Mouse (Mus musculus): ENCODE data around the gene Susd4.

The Susd4 gene

DNA sequence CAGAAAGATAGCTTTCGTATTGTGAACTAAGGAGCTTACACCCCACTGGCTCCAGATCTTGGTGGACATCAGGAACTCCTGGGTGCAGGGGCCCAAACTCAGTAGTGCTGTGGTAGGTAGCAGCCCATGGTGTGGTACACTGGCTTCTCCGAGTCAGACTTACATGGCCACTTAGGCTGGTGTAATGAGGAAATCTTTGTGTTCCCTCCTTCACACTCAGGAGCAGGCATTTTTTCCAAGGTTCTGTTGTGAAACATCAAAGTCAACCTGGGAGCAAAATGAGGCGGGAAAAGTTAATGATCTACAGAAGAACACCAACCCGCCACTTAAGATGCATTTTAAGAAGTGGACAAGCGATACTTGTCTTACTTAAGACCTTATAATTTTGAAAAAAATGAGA lies 21.8 kb downstream of the Susd4 start:
- DNase-seq (ENCODE audit: extremely low read depth, insufficient read length, low spot score) = no peak

DNA sequence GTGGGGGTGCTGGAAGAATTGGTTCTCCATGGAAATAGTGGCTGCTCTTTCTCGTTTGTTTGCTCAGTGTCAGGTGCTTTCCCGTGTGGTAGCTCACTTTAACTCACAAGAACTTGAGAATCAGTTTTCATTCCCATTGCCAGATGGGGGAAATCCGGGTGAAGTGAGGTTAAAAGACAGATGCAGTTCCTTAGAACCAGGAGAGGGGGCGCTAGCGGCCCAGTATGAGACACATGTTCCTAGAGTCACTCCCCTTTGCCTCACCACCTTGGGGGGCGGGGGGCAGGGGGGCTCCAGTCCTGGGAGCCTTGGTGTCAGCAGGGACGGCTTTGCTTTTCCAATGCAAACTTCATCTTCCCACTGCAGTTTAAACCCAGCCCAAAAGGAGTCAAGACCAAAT lies 23.4 kb downstream of the Susd4 start:
- DNase-seq (ENCODE audit: extremely low read depth, insufficient read length, low spot score) = no peak

DNA sequence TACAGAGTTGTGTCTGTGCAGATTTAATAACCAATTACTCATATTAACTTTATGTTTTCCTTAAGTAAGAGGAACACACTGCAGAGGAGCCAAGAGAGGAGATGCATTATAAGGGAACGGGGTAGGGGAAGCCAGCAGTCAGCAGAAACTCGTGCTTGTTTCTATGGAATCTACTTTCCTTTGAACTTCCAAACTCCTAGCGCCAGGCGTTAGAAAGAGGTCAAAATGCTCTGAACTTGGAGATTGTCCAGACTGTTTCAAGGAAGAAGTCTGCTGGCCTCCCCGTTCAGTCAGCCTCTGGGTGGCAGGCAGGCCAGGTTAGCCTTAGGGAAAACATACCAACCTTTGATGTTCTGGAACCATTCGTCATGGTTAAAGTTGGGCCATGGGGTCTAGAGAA lies 25.2 kb downstream of the Susd4 start:
- no peak for DNase-seq (ENCODE audit: extremely low read depth, insufficient read length, low spot score)

DNA sequence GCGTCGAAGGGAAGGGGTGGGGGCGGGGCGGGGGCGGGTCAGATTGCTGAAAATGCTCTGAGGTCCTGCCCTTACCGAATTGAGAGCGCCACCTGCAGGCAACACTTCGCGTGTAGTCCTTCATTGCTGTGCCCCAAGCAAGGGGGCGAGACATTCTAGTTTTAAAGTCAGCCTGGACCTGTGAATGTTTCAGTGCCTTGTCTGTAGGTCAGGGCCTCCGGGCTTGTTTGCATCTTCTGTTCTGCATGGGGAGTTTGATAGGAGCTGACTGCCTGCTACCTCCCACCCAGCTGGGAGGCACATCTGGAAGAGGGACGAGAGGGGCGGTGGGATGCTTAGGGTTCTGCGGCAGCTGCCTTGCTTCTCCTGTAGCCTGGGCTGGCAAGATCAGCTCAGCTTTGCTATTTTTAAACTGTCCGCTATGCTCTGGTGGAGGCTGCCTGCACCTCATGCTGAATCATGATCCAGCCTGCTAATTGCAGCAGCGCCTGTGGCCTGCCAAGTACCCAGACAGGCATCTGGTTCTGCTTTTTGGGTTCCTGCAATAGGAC lies 28.9 kb downstream of the Susd4 start:
- peak; percentile 61 for DNase-seq (ENCODE audit: extremely low read depth, insufficient read length, low spot score)

DNA sequence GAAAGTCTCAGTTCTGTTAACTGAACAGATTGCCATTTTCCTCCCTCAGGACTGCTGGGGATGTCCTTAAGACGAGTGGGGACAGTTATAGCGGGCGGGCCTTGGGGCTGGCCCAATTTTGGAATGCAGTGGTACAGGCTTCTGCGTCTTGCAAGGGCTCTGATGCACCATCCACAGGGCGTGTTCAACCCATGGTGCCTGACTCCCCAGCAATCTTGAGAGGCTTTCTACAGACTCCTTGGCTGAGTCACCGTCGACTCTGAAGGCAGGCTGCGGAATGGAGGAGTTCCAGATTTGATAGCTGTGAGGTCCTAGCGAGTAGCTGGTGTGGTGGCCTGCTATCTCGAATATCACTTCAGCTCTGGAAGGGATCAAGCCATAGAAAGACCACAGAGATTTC lies 30.6 kb downstream of the Susd4 start:
- peak; percentile 26 for DNase-seq (ENCODE audit: extremely low read depth, insufficient read length, low spot score)

DNA sequence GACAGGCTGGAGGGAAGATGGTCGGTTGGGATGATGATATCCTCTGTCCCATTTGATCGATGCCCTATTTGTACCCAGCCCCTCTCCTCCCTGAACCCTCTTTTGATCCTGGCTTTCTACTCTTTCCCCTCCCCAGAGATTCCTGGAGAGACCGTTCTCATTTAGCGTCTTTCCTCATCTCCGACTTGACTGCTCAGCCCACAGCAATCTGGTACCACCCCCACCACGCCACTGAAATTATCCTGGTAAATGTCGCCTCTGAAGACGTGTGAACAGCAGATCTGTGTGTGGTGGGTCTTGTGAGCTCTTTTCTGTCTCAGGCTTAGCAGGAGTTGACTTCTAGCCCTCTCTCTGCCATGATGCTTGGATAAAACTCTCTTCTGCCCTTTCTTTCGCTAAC lies 31.0 kb downstream of the Susd4 start:
- no peak for DNase-seq (ENCODE audit: extremely low read depth, insufficient read length, low spot score)

DNA sequence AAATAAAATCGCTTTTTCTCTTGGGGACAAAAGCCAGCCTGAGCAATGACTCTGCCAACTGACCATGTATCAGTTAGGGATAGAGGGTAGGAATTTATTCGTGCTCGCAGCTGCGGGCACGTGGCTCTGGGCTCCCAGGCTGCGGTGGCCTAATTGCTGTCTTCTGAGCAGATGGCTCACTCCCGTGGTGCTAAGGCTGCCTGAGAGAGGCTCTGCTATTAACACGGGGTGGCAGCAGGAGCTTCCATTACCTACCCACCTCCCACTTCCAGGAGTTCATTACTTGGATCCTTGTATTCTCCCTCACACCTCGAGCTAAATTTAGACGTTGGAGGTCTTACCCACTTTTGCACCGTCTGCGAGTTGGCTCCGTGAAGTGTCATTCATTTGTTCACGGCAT lies 33.4 kb downstream of the Susd4 start:
- DNase-seq (ENCODE audit: extremely low read depth, insufficient read length, low spot score) = no peak

DNA sequence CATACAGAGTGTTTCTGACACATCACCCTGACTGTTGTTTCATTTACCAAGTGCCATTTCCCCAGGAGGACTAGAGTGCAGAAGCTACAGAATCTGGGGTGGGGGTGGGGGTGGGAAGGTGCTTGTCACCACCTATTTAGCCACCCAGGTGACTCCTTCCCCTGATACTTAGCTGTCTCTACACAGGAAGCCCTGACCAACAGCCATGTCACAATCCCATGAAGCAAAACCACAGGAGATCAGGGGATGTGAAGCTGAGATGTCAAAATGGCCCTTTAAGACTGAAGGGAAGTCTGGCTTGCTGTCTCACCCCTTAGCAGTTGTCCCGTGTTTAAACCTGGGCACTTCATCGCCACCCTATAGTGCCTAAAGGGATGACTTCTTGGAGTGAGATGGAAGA lies 37.9 kb downstream of the Susd4 start:
- DNase-seq (ENCODE audit: extremely low read depth, insufficient read length, low spot score) = no peak

DNA sequence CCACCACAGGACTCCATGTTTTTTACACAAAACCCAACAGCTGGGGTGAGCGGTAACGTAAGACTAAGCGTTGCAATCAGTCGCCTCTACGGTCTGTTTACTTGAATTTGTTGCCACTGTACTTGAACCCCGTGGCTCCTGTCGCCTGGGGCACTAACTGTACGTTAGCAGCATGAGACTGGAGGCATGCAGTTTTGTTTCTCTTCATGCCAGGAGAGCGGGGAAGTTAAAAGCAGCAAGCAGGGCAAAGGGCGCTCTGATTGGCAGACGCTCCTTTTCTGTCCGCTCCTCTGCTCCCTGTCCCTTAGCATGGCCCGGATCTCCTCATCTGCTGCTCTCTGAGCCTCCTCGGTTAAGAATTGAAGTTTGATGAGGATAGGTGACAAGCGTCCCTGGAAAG lies 39.2 kb downstream of the Susd4 start:
- no peak for DNase-seq (ENCODE audit: extremely low read depth, insufficient read length, low spot score)

DNA sequence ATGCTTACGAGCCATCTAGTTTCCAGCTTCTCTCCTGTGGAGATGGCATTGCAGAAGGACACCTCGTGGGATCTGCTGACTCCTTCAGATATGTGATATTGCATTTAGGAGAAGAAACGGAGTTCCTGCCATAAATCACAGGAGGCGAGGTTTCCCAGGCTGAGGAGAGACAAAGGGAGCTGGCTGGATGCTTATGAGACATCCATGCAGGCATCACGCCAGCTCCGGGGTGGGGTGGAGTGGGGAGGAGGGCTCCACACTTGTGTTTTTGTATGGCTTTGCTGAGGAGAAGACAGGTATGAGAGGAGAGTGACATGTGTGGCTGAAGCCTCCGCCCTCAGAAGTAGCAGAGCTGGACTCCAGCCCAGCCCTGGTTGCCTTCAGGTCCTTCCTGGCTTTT lies 50.3 kb downstream of the Susd4 start:
- no peak for DNase-seq (ENCODE audit: extremely low read depth, insufficient read length, low spot score)

DNA sequence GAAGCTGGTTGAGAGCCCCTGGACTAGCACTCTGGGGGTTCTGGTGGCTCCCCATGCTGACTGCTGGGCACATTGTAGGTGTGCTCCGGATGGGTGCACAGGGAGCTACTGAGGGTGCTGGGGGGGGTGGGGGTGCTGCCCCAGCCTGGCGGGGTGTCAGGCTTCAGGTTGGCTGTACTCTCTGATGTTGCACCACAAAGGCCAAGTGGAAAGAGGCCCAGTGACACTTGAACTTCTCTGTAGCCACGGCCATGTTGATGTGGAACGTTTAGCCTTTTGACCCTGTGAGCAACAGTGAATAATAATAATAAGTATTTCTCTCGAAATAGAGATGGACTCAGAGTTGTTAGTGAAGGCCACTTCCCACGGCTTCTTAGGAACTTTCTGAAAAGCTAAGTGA lies 50.9 kb downstream of the Susd4 start:
- DNase-seq (ENCODE audit: extremely low read depth, insufficient read length, low spot score) = no peak

DNA sequence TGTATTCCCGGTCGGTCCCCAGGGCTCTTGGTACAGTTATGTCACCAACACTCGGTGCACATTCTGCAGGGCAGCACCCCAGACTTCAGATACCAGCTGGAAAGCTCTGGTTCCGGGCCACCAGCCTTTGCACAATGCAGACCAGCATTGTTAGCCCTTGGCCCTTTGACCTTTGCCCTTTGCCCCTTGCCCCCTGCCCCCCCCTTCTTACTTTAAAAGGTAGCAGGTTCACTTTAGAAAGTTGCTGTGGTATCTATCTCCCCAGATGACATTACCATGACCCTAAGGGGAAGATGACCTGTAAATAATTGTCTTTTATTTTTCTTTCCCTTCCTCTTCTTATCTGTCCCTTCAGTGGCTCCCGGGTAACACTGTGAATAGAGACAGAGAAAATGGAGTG lies 53.4 kb downstream of the Susd4 start:
- no peak for DNase-seq (ENCODE audit: extremely low read depth, insufficient read length, low spot score)

DNA sequence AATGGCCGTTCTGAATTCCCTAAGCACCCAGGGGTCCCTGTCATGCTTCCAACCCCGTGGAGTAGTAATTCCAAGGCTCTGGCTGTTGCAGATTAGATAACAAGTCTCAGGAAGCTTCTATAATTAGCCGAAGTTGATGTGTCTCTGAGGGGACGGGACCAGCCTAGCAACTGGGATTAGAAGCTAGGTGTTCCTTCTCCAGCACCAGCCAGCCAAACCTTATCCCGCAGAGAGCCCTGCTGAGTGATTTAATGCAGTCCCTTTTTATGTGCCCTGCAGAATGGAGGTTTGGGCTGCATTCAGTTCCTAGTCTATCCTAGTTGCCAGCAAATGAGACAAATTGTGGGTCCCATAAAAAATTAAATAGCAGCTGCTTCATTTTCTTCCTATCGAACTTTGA lies 54.0 kb downstream of the Susd4 start:
- no peak for DNase-seq (ENCODE audit: extremely low read depth, insufficient read length, low spot score)

DNA sequence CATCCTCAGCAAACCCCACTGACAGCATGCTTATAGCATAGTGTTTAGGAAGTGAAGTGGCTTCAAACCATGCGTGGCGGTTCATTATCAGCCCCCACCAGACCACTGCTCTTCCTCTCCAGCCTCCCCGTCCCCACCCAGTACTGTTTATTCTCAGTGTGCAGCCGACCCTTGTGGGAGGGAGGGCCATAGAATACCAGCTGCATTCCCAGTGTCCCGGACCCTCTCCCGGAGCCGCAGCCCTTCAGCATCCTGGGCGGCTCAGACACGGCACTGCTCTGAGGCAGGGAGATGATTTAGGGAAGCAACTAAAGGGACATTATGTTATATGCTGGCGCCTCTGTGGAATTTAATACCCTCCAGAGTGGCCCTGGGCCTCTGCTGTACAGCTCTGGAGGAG lies 55.3 kb downstream of the Susd4 start:
- DNase-seq (ENCODE audit: extremely low read depth, insufficient read length, low spot score) = no peak

DNA sequence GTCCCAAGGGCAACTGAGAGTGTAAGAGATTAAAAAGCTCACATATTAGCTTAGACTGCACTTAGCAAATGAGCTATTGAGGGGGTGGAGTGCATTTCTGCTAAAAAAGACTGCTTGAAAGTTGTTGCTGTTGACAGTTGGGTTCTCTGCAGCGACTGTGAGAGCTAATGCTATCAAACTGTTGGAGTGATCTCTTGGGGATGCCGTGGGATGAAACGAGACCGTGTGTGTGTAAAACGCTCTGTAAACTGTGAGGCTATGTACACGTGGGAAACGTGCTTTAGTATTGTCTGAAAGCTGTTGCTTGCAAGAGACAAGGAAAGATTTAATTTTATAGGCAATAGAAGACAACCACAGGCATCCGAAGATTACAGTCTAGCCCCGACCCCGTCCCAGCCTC lies 59.1 kb downstream of the Susd4 start:
- no peak for DNase-seq (ENCODE audit: extremely low read depth, insufficient read length, low spot score)

DNA sequence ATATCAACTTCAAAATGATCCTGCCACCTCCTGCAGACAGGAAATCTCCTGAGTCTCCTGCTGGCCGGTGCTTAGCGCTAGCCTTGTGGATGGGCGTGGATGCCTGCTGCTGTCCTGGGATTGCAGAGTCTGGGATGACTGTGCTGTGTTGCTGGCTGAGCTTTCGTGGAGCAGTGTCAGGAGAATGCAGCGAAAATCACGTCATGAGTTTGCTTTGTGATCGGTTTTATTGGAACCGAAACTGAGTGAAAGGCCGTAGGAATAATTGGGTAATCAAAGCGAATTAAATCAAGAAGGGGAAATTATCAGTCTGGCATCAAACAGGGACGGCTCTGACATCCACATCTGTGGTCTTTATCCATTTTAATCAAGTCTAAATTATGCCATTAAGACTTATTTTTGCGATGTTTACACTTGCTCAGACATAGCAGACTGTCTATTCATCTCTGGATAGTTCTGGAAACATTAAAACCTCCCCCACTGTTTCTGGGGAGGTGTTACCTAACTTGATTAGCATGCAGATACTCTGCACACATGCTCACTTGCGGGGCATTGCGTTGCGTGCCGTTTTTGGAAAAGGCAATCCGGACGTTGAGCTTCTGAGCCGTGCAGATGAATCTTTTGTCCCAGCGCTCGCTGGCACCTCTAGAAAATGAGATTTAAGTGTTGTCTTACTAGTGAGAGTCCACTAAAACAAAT lies 60.2 kb downstream of the Susd4 start:
- DNase-seq (ENCODE audit: extremely low read depth, insufficient read length, low spot score) = no peak

DNA sequence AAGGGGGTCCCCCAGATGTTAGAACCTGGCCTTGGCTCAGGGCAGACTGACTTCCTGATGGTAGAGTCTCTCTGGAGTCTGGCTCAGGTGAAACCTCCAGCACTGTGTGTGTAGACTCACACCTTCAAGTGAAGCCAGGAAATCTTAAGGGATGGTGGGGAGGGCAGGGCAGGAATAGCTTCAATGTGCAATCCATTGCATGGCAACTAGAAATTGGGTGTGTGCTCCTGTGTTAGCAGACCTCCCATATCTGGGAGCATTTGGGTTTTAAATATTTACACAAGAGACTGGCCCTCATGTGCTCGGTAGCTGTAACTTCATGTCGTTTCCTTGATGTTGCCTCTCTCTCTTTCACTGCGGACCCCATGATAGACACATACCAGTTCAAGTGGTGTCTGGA lies 62.9 kb downstream of the Susd4 start:
- DNase-seq (ENCODE audit: extremely low read depth, insufficient read length, low spot score) = no peak

DNA sequence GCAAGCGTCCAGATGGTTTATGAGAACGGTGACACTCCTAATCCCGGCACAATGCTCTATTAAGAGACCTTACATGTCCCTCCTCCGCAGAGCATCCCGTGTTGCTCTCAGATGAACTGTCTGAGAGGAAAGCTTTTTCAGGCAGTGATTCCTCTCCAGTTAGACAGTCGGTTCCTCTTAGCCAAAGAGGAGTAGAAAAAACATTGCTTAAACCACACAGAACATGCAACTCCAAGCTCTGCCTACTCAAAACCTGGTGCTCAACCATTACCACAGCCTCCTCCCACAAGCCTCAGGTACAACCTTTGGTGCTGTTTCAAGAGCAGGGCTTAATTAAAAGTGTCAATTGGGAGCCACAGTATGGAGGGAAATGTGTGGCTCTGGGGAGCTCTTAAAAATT lies 74.4 kb downstream of the Susd4 start:
- DNase-seq (ENCODE audit: extremely low read depth, insufficient read length, low spot score) = no peak

DNA sequence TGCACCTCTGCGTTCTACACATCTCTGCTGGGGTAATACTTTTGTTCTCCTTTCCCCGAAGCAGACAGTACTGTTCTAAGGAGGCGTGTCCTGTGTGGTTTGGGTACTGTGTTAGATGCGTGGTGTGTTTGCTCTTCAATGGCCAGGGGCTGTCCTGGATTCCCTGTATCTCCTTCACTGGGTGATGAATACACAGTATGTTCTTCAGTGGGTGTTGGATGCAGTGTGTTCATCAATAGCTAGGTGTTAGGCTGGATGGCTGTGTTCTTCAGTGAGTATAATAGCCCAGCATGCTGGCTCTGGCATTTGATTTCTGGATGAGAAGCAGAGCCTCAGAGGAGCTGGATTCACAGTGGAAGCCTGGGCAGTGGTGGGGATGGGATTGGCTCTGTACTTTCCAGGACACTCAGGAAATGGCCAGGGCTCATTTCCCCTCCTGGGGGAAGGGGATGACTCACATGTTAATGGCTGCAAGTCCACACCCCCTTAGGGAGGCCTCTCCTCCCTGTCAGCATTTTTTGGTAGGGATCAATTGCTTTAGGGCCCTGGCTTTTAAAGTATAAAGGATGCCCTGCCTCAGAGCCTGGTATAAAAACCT lies 75.8 kb downstream of the Susd4 start:
- DNase-seq (ENCODE audit: extremely low read depth, insufficient read length, low spot score) = no peak

DNA sequence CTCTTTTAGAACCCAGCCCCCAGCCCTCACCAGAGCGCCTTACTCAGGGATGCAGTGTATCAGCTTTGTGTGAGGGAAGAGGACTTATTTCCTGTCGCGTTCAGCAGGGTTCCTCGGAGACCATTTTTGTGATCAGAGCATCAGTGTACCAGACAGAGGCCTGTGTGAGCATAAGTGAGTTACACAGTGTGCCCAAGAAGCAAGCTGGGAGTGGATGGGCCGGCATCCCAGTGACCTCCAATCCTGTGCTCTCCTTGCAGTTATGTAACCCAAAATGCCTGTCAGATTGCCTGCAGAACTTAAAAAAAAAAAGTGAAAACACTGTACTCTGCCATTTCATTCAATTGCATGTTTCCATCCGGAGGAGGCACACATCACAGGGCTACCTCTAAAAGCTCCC lies 76.4 kb downstream of the Susd4 start:
- DNase-seq (ENCODE audit: extremely low read depth, insufficient read length, low spot score) = no peak

DNA sequence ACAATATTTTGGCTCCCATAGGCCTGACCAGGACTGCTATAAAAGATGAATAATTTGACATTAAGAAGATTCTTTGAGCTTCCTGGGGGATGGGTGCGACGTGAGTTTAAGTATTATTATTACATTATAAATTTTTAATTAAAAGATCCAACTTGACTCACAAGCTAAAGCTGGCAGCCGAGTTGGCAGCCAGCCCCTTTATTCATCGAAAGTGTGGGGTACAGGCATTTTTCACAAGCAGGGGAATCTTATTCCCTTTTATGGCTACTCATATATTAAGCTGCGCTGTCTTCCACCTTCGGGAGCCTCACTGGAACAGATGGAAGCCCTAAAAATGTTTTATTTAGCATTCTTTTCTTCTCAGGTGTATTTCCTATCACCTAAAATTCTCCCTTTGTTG lies 76.9 kb downstream of the Susd4 start:
- no peak for DNase-seq (ENCODE audit: extremely low read depth, insufficient read length, low spot score)

DNA sequence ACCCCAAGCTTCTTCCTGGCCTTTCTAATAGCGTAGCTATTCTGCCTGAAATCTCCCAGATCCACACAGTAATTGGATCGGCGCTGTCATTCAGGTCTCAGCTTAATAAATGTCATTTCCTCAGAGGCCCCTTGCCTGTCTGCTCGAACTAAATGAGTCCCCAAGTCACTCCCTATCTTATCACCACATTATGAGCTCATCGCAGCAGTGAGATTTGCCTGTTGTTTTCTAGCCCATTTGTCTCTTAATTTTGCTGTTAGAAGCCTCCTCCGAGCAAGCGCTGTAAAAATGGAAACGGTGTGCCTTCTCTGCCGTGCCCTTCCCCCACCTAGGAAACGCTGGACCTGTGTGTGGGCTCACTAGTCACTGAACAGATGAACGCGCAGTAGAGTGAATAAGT lies 85.9 kb downstream of the Susd4 start:
- no peak for DNase-seq (ENCODE audit: extremely low read depth, insufficient read length, low spot score)

DNA sequence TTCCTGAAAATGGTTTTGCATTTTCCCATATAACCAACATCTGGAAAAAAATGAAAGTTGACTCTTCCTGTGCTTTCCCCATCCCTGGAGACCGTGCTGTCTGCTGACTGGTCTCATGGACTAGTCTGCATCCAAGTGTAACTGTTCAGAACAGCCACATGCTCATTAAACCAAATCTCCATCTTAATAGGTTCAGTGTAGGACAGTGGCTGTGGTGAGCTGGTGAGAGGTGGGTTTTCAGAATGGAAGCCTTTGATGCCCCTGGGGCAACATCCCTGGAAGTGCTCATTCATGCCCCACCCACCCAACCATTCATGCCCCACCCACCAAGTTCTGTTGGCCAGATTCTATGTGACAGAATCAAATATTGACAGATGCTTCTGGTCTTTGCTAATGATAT lies 86.4 kb downstream of the Susd4 start:
- no peak for DNase-seq (ENCODE audit: extremely low read depth, insufficient read length, low spot score)

Data from 3134 (cell line).